Comparison of ENCODE assay signal across 18 mouse cellular contexts in the genomic region with DNA sequence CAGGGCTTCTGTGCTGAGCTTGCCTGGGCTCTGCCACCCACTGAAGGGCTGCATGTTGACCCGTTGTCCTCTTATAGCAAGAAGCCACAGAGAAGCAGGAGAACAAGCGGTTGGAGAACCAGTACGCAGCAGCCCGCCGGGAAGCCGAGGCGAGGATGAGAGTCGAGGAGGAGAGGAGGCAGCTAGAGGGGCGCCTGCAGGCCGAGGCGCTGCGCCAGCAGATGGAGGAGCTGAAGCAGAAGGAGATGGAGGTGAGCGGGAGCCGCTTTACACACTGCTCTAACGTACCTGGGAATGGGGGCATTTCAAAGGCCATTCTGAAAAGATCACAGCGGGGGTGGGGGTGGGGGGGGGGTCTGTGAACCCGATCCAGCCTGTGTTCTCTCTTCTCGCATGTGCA.
DNase-seq lines count a peak whose midpoint lies in the region; TF ChIP-seq lines count a peak whose summit lies in the region.
"Had no signal": no experiment of that assay in that cellular context is flagged by ENCODE, and none has a peak within 500 bp of the region (broad histone marks: within the 10 kb centered on the region; RNA-seq: fewer than 3 reads in every experiment).

No protein-coding gene starts in this region.

- H3K4me1 ChIP-seq in E14TG2a.4 (replicated peaks; ENCODE audit: low read depth, low read length): peaks cover 64% of the 10 kb centered on the region

- H3K27me3 ChIP-seq in E14TG2a.4 (ENCODE audit: insufficient read depth, low read length): no peaks in the 10 kb centered on the region
- H3K27me3 ChIP-seq: CH12.LX, Patski had no signal

- peaks cover 98% of the 10 kb centered on the region for H3K36me3 ChIP-seq in E14TG2a.4 (ENCODE audit: insufficient read depth, low read length)

- H3K9me3 ChIP-seq in E14TG2a.4 (ENCODE audit: low read length): no peaks in the 10 kb centered on the region
- H3K9me3 ChIP-seq: G1E had no signal

- no peak for TF ChIP-seq CTCF in E14TG2a.4 (conservative IDR thresholded peaks at IDR 0.05; ENCODE audit: low read length)

- DNase-seq in cerebellum, postnatal 10 days: peak; percentile 68 to 77
- DNase-seq in cerebellum, postnatal 4 days (ENCODE audit: low spot score in 2 of 2): no peak
- no peak for DNase-seq in urinary bladder, postnatal 10 days (ENCODE audit: low spot score)
- DNase-seq: adrenal gland, adult 2 months; adrenal gland, adult 8-10 months; adrenal gland, postnatal 10 days; adrenal gland, postnatal 14 days; adrenal gland, postnatal 25 days; adrenal gland, postnatal 36 days; B cell, adult 2 months; cerebellum, adult 11 months; cerebellum, adult 11-12 months; cerebellum, adult 18-20 months; cerebellum, adult 2 months had no signal

- H3K4me3 ChIP-seq in E14TG2a.4 (replicated peaks; ENCODE audit: low read length): peak overlapping the region; percentile 54

Comparison
In these comparisons a context has a peak if more than half of its experiments do, and no peak if none do; other contexts are left out.
1. DNase-seq: peak in cerebellum, postnatal 10 days (2 of 2); none in cerebellum, postnatal 4 days (0 of 2) and urinary bladder, postnatal 10 days (single experiment).